Mouse (Mus musculus) midbrain, embryonic 14.5 days (tissue): ENCODE measurements around the gene Gjd3. TPM values are rescaled to one million over a fixed set of nuclear protein-coding genes. Genes with fewer than 3 reads are reported as not detected.
A peak's percentile ranks its signal among the peaks of the same experiment; 100 is the strongest.
"Not testable (repeated sequence)": the region's sequence is repeated elsewhere in the genome, so short reads cannot be mapped to it uniquely, and the experiment has no call there.

Source experiments
- ATAC-seq: fragments of 200-750 bp; cut with Nextera tagmentation; 2 replicates; pipeline ENCODE4 v1.8.0; 2017; ENCODE audit warnings: moderate number of reproducible peaks, moderate library complexity; ENCODE audit not compliant: low FRiP score, low TSS enrichment
- DNase-seq: peaks from one replicate; pipeline ENCODE4 v3.0.0-alpha.2; 2015
- H3K27ac ChIP-seq: fragments of 300-500 bp; sonication (generic); replicated peaks from 2 replicates; pipeline ENCODE4 v1.5.1; 2014; ENCODE audit warnings: mild to moderate bottlenecking, low read depth, low read length, moderate library complexity
- H3K27me3 ChIP-seq: fragments of 300-500 bp; sonication (generic); 2 replicates; pipeline ENCODE4 v1.6.1; 2014; ENCODE audit warnings: low read length, control low read depth, mixed read lengths; ENCODE audit not compliant: control insufficient read depth, insufficient read depth
- H3K36me3 ChIP-seq: fragments of 300-500 bp; sonication (generic); 2 replicates; pipeline ENCODE4 v1.6.1; 2014; ENCODE audit warnings: low read length, control low read depth; ENCODE audit not compliant: control insufficient read depth, insufficient read depth
- H3K4me1 ChIP-seq: fragments of 300-500 bp; sonication (generic); 2 replicates; pipeline ENCODE4 v1.6.1; 2014; ENCODE audit warnings: mild to moderate bottlenecking, antibody characterized with exemption, low read length, control low read depth; ENCODE audit not compliant: control insufficient read depth, insufficient read depth
- H3K4me2 ChIP-seq: fragments of 300-500 bp; sonication (generic); 2 replicates; pipeline ENCODE4 v1.6.1; 2014; ENCODE audit warnings: mild to moderate bottlenecking, low read length, moderate library complexity
- H3K4me3 ChIP-seq: fragments of 300-500 bp; sonication (generic); replicated peaks from 2 replicates; pipeline ENCODE4 v1.5.1; 2014; ENCODE audit warnings: low read depth, low read length
- H3K9ac ChIP-seq: fragments of 300-500 bp; sonication (generic); replicated peaks from 2 replicates; pipeline ENCODE4 v1.6.1; 2014; ENCODE audit warnings: mild to moderate bottlenecking, low read length, moderate library complexity
- H3K9me3 ChIP-seq: fragments of 300-500 bp; sonication (generic); 2 replicates; pipeline ENCODE4 v1.6.1; 2016; ENCODE audit warnings: low read length, control low read depth, mixed read lengths; ENCODE audit not compliant: control insufficient read depth
- WGBS: fragments of 180-500 bp; shearing (Covaris S2); extraction: QIAGEN DNeasy Blood & Tissue Kit; methylation state at CpG from one replicate; pipeline ENCODE4 v1.1.7; 2014; 5-methylcytosine and 5-hydroxymethylcytosine counted together
- polyA plus RNA-seq: library from polyadenylated mRNA; unstranded; fragments of >200 nt; fragmentation: Nextera tagmentation; extraction: Ambion mirVana; gene quantifications from 2 replicates; pipeline ENCODE4 v1.2.1, GENCODE M21; 2014

The Gjd3 gene
- polyA plus RNA-seq, 1 experiment from 2014 or later: 0.70 TPM

DNA sequence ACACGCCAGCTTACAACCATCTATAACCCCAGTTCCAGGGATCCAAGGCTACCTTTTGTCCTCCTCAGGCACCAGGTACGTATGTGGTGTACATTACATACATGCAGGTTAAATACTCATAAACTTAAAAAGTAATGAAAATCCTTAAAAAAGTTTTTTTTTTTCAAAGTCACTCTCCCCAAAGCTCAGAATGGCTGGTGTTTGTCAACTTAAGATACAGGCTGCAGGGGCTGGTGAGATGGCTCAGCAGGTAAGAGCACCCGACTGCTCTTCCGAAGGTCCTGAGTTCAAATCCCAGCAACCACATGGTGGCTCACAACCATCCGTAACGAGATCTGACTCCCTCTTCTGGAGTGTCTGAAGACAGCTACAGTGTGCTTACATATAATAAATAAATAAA, 5.4 kb upstream of the Gjd3 start:
- H3K27me3 ChIP-seq, DNase-seq, ATAC-seq, H3K4me2 ChIP-seq, H3K9ac ChIP-seq, H3K27ac ChIP-seq, H3K4me3 ChIP-seq, H3K9me3 ChIP-seq, H3K4me1 ChIP-seq, H3K36me3 ChIP-seq: not testable (repeated sequence)
- WGBS: 95% methylated on average over 4 of the region's 6 CpGs

DNA sequence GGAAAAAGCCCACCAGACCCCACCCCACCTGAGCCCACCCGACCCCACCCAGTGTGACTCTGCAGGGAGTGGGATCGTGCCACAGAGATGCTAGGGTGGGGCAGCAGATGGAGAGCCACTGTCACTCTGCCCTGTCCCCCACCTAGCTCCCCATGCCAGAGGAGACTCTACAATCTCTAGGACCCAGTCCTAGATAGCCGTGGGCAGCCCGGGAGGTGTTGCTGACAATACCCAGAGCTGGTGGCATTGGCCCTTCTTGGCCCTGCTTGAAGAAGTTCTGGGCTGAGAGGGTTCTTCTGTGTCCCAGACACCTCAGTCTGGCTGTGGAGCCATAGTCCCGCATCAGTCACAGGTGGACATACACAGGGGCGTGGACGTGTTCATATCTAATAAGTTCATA, 2.7 kb upstream of the Gjd3 start:
- Histone ChIP-seq H3K4me1 (peaks cover 10% of the 10 kb centered on the region), H3K9me3 (no peaks in the 10 kb centered on the region), H3K9ac (no peak overlapping the region), H3K27me3 (no peaks in the 10 kb centered on the region; the same call in 1 of the 2 replicates), H3K36me3 (no peaks in the 10 kb centered on the region), H3K4me3 (no peak overlapping the region), H3K4me2 (no peak overlapping the region), H3K27ac (no peak overlapping the region)
- ATAC-seq (no peak), DNase-seq (no peak)
- WGBS: 92% methylated on average over 7 of the region's 7 CpGs

DNA sequence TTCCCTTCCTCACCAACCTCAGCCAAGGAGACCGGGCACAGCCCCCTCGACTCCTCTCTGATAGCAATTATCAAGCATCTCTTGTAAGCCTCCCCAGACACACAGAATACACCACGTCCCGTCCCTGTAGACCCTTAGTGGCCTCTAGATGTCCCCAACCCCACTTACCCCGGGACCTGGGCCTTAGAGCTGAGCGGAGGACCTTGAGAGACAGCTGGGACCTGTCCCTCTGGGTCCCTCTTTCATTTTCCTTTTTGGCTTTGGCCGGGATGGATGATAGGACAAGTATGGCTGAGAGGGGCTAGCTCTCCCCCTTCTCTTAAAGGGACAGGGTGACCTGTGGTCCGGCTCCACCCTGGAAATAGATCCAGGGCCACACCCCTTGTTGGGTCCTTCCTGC, 735 bp upstream of the Gjd3 start:
- Histone ChIP-seq H3K4me3 (peak overlapping the region; percentile 62; the same call in 1 of the 2 replicates), H3K9ac (no peak overlapping the region), H3K27ac (no peak overlapping the region), H3K4me2 (peak overlapping the region; percentile 76), H3K36me3 (no peaks in the 10 kb centered on the region), H3K9me3 (no peaks in the 10 kb centered on the region), H3K27me3 (no peaks in the 10 kb centered on the region; the same call in 1 of the 2 replicates), H3K4me1 (peaks cover 10% of the 10 kb centered on the region)
- WGBS: 52% methylated on average over 8 of the region's 8 CpGs
- no peak for DNase-seq
- ATAC-seq: no peak

DNA sequence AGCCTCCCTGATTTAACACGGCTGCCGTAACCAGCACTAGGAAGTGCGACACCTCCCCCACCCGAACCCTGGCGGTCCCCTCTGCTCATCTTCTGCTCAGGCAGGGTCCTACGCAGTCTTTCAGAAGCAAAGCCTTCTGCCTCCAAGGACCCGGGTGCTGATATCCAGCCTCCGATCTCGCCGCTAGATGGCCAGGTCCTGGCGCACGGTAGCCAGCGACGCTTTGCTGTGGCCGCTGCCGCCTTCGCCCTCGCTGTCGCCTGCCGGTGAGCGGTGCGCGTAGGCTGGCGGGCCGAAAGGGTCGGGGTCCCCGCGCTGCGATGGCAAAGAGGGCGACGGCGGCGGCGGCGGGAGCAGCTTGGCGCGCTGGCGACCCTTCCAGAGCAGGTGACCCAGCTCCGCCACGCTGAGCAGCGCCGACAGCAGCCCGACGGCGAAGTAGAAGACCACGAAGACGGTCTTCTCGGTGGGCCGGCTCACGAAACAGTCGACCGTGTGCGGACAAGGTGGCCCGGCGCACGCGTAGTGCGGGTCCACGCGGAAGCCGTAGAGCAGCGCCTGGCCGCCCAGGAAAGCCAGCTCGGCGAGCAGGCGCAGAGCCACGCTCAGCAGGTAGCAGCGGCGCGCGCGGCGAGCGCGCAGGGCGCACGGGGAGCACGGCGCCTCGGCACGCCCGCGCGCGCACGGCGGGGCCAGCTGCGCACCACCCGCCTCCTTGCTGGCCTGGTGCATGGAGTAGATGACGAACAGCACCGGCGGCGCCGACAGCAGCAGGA, 631 bp downstream of the Gjd3 start:
- Histone ChIP-seq H3K4me1 (peaks cover 10% of the 10 kb centered on the region), H3K27ac (peak overlapping the region; percentile 92), H3K4me3 (peak overlapping the region; percentile 62), H3K9me3 (no peaks in the 10 kb centered on the region), H3K4me2 (peak overlapping the region; percentile 76), H3K36me3 (no peaks in the 10 kb centered on the region), H3K9ac (peak overlapping the region; percentile 76), H3K27me3 (no peaks in the 10 kb centered on the region; the same call in 1 of the 2 replicates)
- DNase-seq: peak; percentile 93
- peak; percentile 74 for ATAC-seq
- under 1% methylated on average over 94 of the region's 94 CpGs for WGBS

DNA sequence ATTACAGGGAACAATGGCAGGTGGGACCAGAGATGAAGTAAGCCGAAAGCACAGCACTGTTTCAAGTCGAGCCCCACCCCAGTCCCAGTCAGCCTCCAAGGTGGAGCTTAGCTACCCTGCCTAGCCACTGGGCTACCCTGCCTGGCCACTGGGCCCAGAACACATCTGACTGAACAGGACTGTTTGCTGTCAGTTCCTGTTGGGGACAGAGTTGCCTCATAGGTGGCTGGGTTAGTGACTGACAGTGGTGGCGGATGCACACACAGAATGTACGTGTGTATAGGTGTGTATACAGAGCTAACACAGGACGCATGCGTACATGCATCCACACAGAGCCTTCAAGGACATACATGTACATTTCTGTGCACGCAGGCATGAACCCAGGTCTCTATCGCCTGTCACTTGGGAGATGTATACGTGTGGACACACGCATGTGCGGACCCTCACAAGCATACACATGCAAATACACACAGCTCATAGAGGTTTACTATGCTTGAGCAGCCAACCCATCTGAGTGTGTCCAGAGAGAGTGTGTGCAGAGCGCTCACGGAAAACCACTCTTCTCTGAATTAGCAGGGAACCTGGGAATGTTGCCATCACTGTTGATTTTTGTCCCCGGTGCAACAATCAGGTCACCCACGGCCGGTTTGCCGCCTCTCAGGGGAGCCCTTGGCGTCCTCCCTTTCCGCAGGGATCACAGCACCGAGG, 1.4 kb downstream of the Gjd3 start:
- peak overlapping the region; percentile 76 for H3K9ac ChIP-seq
- peak overlapping the region; percentile 62 for H3K4me3 ChIP-seq
- peak overlapping the region; percentile 76 for H3K4me2 ChIP-seq
- peak overlapping the region; percentile 92 for H3K27ac ChIP-seq
- 32% methylated on average over 20 of the region's 20 CpGs for WGBS
- no peak for DNase-seq
- H3K4me1 ChIP-seq: peaks cover 10% of the 10 kb centered on the region
- ATAC-seq: peak; percentile 18; the same call in 1 of the 2 replicates
- H3K27me3 ChIP-seq: no peaks in the 10 kb centered on the region; the same call in 1 of the 2 replicates
- no peaks in the 10 kb centered on the region for H3K36me3 ChIP-seq
- no peaks in the 10 kb centered on the region for H3K9me3 ChIP-seq

DNA sequence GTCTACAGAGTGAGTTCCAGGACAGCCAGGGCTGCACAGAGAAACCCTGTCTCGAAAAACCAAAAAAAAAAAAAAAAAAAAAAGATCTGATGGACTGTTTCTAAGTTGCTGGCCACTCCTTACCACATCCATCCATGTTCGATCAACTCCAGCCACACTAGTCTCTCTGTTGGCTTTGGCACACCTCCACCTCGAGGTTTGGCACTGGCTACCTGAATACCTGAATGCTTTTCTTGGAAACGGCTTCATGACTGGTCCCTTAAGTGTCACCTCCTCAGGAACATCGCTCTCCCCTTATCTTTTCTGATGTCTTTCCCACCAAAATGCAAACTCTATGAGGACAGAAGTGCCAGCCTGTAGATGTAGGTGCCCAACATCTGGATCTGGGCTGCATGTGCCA, 3.5 kb downstream of the Gjd3 start:
- Histone ChIP-seq H3K27ac (no peak overlapping the region), H3K9ac (no peak overlapping the region), H3K4me2 (no peak overlapping the region), H3K27me3 (no peaks in the 10 kb centered on the region; the same call in 1 of the 2 replicates), H3K9me3 (no peaks in the 10 kb centered on the region), H3K4me3 (no peak overlapping the region), H3K4me1 (peaks cover 10% of the 10 kb centered on the region), H3K36me3 (no peaks in the 10 kb centered on the region)
- 90% methylated on average over 4 of the region's 5 CpGs for WGBS
- DNase-seq (no peak), ATAC-seq (no peak)

DNA sequence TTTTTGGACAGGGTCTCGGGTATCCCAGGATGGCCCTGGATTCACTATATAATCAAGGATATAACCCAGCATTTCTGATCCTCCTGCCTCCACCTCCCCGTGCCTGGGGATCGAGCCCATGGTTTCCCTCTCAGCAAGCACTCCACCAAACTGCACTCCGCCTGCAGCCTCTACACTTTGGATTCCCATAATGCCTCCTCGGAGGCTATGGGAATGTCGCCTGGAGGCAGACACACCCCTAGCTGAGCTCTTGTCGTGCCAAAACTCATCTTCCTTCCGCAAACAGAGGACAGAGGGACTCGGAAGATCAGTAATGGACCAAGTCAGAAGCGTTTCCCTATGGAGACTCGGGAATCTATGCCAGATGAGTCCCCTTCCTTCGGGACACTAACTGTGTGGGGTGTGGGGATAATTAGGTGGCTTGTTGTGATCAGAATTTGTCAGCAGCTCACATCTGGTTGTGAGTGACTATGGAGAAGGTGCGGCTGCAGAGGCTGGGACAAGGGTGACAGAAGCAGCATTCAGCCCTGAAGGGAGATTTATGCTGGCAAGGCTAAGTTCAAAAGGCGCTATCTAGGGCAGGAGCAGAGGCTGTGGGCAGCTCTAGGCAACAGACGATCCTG, 4.2 kb downstream of the Gjd3 start:
- Histone ChIP-seq H3K36me3 (peaks cover 1% of the 10 kb centered on the region; the same call in 1 of the 2 replicates), H3K27ac (no peak overlapping the region), H3K9me3 (no peaks in the 10 kb centered on the region), H3K4me3 (no peak overlapping the region), H3K9ac (no peak overlapping the region), H3K4me1 (peaks cover 10% of the 10 kb centered on the region), H3K4me2 (no peak overlapping the region), H3K27me3 (no peaks in the 10 kb centered on the region; the same call in 1 of the 2 replicates)
- ATAC-seq (no peak), DNase-seq (no peak)
- 59% methylated on average over 15 of the region's 15 CpGs for WGBS

DNA sequence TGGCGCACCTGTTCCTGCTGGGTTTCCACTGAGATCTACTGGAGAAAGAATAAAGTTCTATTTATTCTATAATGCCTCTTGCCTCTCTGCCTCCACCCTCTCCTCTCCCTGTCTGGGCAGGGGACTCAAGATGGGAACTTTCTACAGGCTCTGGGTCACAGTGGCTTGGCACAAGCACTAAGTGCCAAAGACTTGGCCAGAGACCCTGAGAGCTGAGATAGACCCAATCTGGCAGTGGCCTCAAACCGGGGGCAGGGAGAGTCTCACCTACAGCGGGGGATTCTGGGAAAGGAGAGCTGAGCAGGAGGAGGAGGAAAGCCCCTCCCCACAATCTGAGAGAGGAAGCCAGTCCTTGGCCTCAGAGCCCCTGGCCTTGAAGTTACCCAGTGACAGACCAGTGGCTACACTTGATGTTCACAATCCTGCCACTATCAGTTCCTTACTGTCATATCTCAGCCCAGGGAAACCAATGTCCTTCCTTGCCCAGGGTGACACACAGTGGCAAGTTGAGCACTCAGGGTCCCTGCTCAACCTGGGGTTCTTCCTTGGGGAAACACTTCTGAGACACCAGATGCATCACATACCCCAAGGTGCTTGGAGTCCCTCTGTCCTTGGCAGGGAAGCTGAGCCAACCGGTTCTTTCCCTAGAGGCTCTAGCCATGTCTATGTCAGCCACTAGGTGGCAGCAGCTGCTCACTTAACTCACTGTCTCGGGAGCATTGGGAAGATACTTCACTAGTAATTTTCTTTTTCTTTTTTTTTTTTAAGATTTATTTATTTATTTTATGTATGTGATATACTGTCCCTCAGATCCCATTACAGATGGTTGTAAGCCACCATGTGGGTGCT, 7.7 kb downstream of the Gjd3 start:
- ATAC-seq (no peak), DNase-seq (peak; percentile 88)
- Histone ChIP-seq H3K27ac (no peak overlapping the region), H3K4me1 (peaks cover 17% of the 10 kb centered on the region), H3K4me2 (no peak overlapping the region), H3K9me3 (no peaks in the 10 kb centered on the region), H3K36me3 (peaks cover 17% of the 10 kb centered on the region; the same call in 1 of the 2 replicates), H3K4me3 (no peak overlapping the region), H3K27me3 (no peaks in the 10 kb centered on the region), H3K9ac (no peak overlapping the region)
- WGBS: 50% methylated on average over 5 of the region's 5 CpGs
